Mouse (Mus musculus): ENCODE data around the gene Pigr.

Pigr gene

DNA sequence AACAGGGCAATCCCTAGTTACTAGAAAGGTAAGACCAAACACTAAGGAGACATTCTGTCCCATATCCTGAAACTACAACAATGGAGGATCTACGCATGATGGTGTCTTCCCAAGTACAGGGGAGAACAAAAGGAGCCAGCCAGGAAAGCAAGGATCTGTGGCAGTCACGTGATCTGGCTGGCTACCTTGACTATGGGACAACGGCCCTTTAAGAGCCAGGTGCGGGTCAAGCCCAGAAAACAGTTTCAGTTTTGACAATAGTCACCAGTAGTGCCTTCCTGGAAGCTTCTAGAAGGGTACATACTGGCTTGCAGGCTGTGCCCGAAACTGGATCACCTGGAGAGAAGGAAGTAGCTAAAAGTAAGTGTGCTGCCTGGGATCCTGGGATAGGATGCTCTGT is at the start of gene Pigr:
TSS of gene Pigr (plus strand) at position 237 of the 400 bp plus-strand sequence.
- no peak for DNase-seq (ENCODE audit: low spot score in 2 of 2)

DNA sequence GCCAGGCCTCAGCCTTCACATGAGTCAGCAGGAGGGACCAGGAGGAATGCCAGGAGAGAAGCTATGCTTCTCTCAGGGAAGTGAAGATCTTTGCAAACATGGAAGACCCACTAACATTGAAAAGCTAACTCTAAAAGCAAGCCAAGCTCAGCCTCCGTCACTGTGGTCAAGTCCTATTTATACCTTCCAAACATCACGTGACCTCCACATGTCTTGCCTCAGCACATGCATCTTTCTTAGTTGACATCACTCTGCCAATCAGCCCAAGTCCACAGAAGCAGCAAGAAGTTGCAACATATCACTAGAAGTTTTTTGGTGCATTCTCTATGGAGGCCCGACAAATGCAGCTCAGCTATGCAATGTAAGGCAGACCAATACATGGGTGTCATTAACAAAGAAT is 46.6 kb upstream of the Pigr start:
- no peak for DNase-seq (ENCODE audit: low spot score in 2 of 2)

DNA sequence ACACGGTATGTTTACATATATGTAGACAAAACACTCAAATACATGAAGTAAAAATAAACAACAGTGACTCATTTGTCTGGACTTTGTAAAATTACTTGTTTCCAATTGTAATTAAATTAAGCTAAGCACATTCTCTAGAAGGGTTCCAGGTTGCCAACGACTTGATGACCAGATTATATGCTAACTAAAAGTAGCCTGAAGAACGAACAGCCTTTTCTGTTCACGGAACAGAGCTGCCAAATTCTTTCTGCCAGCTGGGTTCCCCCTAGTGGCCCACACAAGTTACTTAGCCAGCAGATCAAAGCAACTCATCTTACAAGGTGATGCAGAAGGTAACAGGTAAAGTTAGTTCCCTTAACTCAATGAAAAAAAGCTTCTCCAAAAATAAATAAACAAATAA is 42.4 kb upstream of the Pigr start:
- DNase-seq (ENCODE audit: low spot score in 2 of 2), result no peak

DNA sequence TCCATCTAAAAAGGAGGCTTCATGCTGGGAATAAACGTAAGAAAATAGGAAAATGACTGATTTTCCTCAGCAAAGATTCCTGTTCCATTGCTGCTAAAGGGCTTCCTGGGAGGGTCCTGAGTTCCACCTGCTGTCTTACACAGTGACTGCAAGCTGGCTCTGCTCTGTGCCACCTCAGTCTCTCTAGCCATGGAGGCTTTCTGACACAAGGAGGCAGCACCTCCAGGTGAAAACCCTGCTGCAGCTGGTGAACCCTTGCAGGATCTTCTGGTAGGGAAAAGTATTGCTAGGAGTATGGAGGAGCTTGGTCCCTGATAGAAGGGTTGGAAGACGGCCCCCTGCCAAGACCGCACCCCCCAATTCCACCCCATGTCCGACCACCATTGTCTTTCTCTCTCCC is 39.5 kb upstream of the Pigr start:
- no peak for DNase-seq (ENCODE audit: low spot score in 2 of 2)

DNA sequence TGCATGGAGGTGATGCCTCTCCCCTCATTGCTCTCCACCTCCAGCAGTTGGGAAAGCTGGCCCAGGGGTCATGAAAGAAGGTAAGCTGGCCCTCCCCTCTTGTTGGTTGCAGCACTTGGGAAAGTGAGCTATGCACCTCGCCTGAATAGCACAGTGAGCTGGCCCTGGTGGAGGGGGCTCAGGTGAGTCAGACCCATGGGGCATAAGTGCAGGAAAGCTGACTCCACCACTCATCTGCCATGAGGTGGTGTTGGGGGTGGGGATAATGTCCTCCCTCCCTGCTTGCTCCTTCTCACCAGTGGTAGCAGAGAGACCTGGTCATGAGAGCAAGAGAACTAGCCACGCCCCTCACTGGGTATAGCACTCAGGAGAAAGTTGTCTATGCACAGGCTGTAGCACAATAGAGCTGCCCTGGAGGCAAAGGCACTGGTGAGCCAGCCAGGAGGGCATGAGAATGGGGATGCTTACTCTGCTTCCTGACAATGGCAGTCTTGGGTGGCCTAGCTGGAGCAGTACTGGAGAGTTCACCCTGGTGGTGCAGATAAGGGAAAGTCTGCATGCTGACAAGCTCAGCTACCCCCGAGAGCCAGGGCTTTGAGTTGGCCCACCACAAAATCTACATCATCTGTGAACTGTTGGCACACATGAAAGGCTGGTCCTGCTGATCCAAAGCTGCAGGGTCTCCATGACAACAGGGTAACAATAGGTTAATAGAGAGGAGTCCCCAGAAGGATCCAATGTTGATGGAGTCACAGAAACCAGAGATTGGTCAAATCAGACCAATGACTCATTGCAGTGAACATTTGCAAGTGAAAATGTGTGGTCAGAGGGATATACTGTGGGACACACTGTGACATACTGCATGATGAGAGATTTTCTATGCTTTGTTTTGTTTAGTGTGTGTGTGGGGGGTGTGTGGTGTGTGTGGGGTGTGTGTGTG is 36.7 kb upstream of the Pigr start:
- no peak for DNase-seq (ENCODE audit: low spot score in 2 of 2)

DNA sequence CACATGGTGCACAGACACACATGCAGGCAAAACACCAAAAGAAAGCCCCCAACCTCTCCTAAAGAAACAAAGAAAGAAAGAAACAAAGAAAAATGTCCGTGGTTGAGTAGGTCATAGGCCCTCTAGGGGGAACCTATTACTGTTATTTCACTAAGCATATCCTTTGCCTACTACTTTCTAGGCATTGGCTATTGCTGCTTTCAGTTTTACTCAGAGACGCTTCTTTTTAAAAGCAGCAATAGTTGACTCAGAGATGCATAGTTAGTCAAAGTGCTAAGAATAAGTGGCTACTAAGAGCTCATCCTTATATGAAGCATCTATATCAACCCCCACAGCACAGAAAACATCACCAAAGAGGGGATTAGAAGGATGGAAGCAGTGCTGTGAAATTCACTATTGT is 31.2 kb upstream of the Pigr start:
- no peak for DNase-seq (ENCODE audit: low spot score in 2 of 2)

DNA sequence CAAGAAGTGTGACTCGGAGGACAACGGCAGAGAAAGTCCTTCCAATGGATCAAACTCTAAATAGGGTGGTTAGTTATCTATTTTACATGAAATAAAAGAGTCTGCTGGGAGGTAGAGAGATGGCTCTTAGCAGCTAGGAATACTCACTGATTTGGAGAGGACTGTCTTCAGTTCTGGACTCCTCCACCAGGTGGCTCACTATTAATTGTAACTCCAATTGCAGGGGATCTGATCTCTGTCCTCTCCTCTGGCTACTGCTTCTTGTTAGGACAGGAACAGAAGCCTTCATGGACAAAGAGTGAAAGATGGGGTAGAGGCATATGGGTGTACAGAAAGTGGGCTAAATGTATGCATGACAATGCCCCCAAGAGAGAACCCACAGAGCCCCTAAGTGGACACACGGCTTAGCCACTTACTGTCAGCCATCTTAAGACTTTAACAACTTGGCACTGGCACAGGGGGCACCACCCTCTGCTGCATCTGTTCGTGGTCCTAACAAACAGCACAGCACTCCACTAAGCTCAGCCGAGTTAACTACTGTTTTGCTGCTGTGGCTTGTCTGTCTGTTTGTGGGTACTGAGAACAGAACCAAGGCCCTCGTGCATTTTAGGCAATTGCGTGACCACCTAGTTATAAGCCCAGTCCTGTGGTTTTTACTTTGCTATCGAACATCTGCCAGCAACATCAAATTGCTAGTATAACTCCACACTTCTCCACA is 29.4 kb upstream of the Pigr start:
- peak in 1 of 2 experiments; percentile 40 for DNase-seq (ENCODE audit: low spot score in 2 of 2)

DNA sequence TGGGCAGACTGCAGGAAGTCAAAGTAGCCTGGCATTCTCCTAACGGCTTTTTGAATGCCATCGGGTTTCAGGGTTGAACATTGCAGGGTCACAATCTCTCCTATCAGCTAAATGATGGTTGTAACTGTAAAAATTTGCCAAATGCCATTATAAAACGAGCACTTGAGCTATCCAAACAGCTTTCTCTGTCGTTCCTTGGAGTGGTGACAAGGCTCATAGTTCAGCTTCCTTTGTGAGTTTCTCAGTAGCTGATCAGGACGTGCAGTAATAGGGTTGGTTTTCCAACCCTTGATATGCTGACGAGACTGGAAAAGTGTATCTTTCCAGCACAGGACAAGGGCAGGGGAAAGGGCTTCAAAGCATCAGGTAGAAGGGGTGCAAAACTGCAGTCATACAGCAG is 28.4 kb upstream of the Pigr start:
- no peak for DNase-seq (ENCODE audit: low spot score in 2 of 2)

DNA sequence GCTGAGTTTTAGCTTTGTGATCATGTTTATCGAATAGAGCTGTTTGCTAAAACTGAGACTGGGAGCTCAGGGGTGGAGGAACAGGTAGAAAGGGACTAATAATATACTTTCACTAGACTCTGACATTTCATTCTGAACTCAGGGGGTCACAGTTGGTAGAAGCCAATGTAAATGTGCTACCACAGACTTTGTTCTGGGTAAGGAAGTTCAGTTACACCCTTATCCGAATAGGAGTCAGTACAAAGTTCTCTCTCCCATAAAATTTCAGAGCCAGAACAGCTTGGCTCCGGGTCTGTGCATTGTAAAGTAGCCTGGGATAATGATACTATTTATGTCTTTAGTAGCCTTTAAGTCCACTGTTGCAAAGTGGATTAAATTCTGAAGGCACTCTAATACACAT is 27.9 kb upstream of the Pigr start:
- DNase-seq (ENCODE audit: low spot score in 2 of 2), result no peak

DNA sequence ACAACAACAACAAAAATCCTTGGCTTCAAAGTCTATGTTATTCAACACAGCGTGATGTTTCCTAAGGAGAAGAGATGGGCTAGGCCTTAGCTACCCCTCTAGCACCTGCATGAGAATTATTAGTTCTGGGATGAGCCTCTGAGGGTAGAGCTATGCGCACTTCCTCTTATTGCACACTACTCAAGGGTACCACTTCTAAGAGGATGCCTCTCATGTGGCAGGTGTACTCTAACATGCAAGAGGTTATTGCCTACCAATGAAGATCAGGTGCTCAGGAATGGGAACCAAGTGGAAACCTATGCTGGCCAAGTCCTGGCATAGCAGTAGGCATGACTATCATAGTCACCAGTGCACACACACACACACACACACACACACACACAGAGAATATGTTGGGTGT is 27.1 kb upstream of the Pigr start:
- no peak for DNase-seq (ENCODE audit: low spot score in 2 of 2)

DNA sequence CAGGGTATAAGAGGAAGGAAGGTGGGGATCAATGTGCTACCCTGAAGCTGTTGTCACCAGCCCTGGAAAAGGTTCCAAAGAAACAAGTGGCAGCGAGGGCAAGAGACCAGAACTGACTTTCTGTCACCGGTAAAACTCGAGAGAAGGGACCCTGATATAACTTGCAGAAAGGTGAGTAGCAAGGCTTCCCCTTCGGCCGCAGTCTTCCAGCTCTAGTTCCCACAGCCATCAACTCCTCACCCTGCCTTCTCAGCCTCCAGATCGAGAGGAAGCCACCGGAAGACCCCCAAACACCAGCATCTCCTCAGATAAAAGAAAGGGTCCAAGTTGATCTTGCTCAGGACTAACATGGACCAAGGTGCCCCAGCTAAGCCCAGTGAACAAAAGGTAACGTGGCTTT is 25.9 kb upstream of the Pigr start, which contains the start of gene Fcamr:
TSS of gene Fcamr (plus strand) at position 301 of the 400 bp plus-strand sequence.
- no peak for DNase-seq (ENCODE audit: low spot score in 2 of 2)

DNA sequence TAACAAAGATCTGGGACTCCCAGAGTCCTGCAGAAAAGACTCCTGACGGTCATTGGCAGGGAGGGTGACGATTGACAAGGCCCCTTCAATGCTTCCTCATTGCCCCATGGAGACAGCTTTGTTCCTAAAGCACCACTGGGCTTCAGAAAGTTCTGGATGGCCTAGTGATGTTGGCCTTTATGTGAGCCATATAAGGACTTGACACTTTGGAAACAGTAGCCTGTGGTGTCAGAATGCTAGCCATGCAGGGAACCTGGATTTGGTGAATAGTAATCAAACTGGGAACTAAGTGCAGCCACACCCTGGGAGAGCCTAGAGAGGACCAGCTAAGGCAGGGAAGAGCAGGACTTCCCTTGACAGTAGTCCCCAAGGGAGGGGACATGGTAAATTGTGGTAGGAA is 25.0 kb upstream of the Pigr start:
- DNase-seq (ENCODE audit: low spot score in 2 of 2), result no peak

DNA sequence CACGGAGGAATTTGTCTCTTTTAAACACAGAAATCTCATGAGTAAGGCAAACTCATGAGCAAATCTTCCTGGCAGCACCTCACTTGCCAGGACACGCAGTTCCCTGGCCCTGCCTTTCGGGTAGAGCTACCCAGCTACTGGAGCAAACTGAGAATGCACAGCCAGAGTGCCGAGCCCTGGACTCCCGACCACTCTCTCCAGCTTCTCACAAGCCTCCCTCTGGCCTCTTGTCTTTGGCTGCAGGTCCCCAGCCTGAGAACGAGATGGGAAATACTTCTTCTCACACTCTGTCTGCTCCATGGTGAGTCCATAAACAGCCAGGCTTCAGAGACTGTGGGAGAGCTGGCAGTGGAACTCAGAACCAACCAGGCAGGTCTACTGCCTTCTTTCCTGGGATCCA is 23.5 kb upstream of the Pigr start:
- no peak for DNase-seq (ENCODE audit: low spot score in 2 of 2)

DNA sequence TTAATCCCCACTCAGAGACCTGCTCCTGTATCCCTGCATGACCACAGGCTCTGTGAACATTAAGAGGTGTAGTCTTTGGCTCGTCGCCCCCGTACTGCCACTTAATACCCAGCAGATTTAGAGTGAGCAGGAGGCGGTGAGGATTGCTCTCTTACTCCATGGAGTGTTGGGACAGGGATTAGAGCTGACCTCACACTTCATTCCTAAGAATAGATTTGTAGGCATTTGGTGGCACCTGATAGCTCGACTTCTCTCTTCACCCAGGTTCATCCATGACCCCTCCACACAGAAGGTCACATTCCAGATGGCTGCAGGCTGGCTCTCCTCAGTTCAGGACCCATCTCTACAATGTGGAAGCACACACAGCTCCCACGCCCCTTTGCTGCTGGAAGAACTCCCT is 22.2 kb upstream of the Pigr start:
- no peak for DNase-seq (ENCODE audit: low spot score in 2 of 2)

DNA sequence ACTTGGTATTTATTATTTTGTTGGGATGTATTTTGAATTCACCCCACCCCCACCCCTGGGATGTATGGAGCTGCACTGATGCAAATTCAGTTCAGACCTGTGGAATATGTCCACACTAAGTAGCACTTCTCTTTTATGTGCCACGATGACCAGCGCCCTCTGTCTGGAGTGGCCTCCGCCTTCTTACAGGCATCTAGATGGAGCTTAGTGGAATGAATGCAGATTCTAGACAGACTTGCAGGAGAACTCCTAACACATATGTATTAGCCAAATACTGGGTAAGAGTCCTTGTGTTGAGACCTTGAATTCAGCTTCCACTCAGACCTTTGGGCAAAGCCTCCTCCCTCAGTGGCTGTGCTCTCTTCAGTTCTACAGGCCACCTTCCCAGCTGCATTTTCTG is 15.6 kb upstream of the Pigr start:
- no peak for DNase-seq (ENCODE audit: low spot score in 2 of 2)

DNA sequence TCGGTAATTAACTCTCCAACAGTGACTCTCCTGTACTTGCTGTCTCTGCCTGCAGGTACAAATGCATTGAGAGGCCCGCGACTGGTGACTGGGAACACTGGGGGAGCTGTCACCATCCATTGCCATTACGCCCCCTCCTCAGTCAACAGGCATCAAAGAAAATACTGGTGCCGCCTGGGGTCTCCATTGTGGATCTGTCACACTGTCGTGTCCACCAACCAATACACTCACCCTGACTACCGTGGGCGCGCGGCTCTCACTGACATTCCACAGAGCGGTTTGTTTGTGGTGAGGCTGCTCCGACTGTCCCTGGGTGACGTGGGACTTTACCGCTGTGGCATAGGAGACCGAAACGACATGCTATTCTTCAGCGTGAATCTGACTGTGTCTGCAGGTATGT is 15.2 kb upstream of the Pigr start:
- no peak for DNase-seq (ENCODE audit: low spot score in 2 of 2)

DNA sequence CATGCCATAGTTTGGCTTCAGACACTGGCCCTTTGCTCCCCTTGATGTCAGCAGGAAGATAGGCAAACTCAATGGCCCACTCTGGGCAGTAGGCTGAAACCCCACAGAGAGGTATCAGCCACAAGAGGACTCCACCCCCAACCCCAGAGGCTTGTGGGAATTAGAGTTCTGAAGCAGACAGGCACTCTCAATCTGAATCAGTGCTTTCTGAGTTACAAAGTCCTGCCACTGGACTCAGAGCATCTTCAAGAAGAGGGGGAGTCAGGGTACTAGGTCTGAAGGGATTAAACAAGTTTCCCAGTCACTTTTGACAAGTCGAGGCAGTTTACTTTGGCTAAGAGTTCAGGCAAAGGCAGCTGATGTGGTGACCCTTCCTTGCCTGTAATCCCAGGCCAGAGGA is 6.7 kb upstream of the Pigr start:
- no peak for DNase-seq (ENCODE audit: low spot score in 2 of 2)

DNA sequence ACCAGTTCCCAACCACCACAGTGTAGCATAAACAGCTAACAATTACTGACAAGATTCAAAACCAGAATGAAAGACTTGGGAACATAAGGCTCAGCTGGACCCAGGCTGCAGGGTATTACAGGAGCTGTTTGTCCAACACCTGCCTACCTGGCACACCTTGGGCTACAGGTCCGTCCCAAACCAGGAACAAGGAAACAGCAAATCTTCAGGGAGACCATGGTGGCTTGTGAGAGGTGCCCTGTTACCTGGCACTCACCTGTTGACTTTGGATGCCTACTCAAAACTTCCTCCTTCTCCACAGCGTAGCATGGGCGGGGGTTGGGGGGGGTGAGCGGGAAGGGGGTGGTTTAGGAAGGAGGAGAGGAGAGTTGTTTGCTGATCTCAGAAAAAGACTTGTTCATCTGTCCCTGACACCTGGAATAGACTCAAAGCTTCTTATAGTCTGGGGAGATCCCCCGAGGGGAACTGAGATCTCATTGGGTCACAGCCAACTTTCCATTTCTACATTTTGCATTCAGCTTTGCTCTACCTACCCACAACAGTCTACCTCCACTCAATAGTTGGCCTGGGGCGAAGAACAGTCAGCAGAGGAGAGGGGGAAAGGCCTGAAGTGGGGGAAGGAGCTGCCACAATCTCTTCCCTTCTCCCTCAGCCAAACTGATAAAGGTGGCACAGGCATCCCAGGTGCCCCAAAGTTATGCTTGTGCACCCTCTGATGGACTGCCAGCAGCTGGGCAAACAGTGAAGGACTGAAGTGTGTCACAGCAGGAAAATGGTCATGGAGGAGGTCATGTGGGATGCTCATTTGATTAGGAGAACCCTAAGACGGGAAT is 6.0 kb upstream of the Pigr start:
- no peak for DNase-seq (ENCODE audit: low spot score in 2 of 2)

DNA sequence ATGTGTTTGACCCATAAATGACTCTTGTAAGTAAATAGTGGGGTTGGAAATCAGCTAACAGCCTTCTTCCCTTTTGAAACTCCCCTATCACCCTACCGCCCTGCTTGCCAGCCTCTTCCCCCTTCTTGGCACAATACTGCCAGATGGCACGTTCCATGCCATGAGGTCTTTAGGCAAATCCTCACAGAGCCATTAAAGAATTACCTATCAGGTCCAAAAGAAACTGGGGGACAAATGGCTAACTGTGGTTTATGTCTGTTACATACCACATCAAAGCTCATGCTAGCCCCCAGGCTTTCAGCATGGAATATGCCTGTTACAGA is 5.4 kb upstream of the Pigr start:
- no peak for DNase-seq (ENCODE audit: low spot score in 2 of 2)

DNA sequence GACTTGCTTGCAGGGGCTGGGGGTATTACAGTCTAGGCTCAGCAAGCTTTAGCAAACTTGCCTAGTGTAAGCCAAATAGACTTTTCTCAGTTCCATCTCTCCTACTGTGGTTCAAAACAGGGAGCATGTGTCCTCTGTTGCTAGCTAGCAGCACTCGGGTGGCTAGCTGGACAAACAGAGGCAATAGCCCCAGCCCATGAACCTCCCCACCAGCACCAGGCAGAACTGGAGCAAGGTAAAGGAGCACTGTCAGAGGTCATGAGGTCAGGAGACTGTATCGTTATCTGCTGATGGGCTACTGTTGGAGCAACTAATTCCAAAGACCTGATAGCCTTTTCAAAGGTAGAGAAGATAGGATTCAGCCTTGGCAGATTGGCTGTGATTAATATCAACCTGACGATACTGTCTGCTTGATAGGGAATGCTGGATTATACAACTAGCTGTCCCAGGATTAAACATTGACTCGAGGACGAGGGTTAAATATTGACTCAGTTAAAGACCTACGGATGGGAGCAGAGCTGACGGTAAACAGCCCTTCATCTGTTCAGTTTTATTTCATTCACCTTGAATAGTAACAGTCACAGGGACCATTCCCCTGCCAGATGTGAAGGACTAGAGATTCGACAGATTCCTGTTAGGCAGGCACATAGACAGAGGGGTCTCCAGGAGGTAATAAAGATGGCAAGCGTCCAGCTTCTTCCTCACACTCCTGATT is 4.4 kb upstream of the Pigr start:
- no peak for DNase-seq (ENCODE audit: low spot score in 2 of 2)

DNA sequence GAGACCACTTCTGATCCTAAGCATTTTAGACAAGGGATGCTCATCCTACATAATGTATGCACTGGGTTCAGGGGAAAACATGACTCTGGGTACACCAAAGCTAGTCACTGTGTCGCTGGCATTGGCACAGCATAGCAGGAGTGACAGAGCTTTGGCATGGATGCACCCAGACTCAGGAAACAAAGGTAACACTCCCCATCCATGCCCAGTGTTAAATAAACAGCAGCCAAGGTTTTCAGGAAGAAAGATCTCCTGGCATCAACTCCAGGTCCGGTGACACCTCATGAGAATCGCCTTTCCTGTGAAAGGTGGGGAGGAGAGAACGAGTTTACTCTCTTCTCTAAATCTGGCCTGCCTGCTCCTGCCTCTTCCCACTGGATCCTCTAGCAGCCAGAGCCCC is 2.2 kb downstream of the Pigr start:
- DNase-seq (ENCODE audit: low spot score in 2 of 2), result no peak
